Comparison of ENCODE assay signal across 1 mouse cellular context in genomic region chr13:23757211-23757773, GRCm38 (mm10).
A peak's percentile ranks its signal among the peaks of the same experiment; 100 is the strongest.
TF ChIP-seq lines count a peak whose summit lies in the region.

No protein-coding gene starts in this region.

TF ChIP-seq in MEL, 35 proteins besides CTCF, POLR2A, EP300 and RAD21:
- TF ChIP-seq UBTF (IDR thresholded peaks at IDR 0.05; ENCODE audit: borderline replicate concordance, insufficient read depth, low read depth, low read length): peak; percentile 92; the same call in 1 of the 2 replicates
- TF ChIP-seq RCOR1 (IDR thresholded peaks at IDR 0.05; ENCODE audit: low read depth, low read length): no peak
- no peak for TF ChIP-seq MEF2A (IDR thresholded peaks at IDR 0.05; ENCODE audit: extremely low read depth, insufficient replicate concordance, low read depth, low read length, poor library complexity, severe bottlenecking)
- peak; percentile 98; the same call in 1 of the 2 replicates for TF ChIP-seq POLR2AphosphoS5 (IDR thresholded peaks at IDR 0.05; ENCODE audit: borderline replicate concordance, low read depth, low read length)
- no peak for TF ChIP-seq SMC3 (IDR thresholded peaks at IDR 0.05; ENCODE audit: low read depth, low read length)
- TF ChIP-seq ZNF384 (IDR thresholded peaks at IDR 0.05; ENCODE audit: low read depth, low read length): no peak
- no peak for TF ChIP-seq HCFC1 (IDR thresholded peaks at IDR 0.05; ENCODE audit: low read depth, low read length)
- TF ChIP-seq ZC3H11A (IDR thresholded peaks at IDR 0.05; ENCODE audit: low read depth, low read length): no peak
- no peak for TF ChIP-seq GABPA (IDR thresholded peaks at IDR 0.05; ENCODE audit: low read depth, low read length)
- TF ChIP-seq ELF1 (IDR thresholded peaks at IDR 0.05; ENCODE audit: low read depth, low read length): no peak
- TF ChIP-seq USF2 (IDR thresholded peaks at IDR 0.05; ENCODE audit: borderline replicate concordance in 1 of 2, insufficient read depth in 1 of 2, low read depth in 1 of 2, low read length in 2 of 2): no peak
- TF ChIP-seq GATA1 (IDR thresholded peaks at IDR 0.05; ENCODE audit: low read depth, low read length): no peak
- TF ChIP-seq TAL1 (IDR thresholded peaks at IDR 0.05; ENCODE audit: low read length): no peak
- TF ChIP-seq JUND (IDR thresholded peaks at IDR 0.05; ENCODE audit: low read depth, low read length): no peak
- TF ChIP-seq TBP (IDR thresholded peaks at IDR 0.05; ENCODE audit: low read depth, low read length): peak; percentile 39; the same call in 1 of the 2 replicates
- no peak for TF ChIP-seq MAX (IDR thresholded peaks at IDR 0.05; ENCODE audit: low read length)
TF ChIP-seq in MEL: peak in this region for 3.
